In the genomic region with DNA sequence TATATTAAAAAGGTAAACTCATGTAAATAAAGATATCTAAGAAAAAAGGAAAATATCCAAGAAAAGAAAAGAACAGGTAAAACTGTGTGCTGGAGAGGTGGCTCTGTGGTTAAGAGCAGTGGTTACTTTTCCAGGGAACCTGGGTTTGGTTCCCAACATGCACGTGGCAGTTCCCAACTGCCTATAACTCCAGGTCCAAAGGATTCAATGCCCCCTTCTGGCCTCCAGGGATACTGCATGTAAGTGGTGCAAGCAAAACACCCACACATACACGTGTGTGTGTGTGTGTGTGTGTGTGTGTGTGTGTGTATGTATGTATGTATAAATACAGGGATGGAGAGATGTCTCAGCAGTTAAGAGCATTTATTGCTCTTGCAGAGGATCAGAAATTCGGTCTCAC, we compare ENCODE assay signal across 9 mouse cellular contexts. TPM values are rescaled to one million over a fixed set of nuclear protein-coding genes. Genes with fewer than 3 reads are reported as not detected.
DNase-seq lines count a peak whose midpoint lies in the region; ATAC-seq and TF ChIP-seq lines count a peak whose summit lies in the region.
"Had no signal": no experiment of that assay in that cellular context is flagged by ENCODE, and none has a peak within 500 bp of the region (broad histone marks: within the 10 kb centered on the region; RNA-seq: fewer than 3 reads in every experiment).

No protein-coding gene starts in this region.

- H3K4me3 ChIP-seq in intestine, postnatal 0 days (ENCODE audit: low read depth, low read length) = no peak overlapping the region
- H3K4me3 ChIP-seq in intestine, embryonic 16.5 days (ENCODE audit: low read length) = no peak overlapping the region
- H3K4me3 ChIP-seq in C2C12 (ENCODE audit: insufficient read depth, poor library complexity, severe bottlenecking) (no peak overlapping the region), ES-E14 (ENCODE audit: insufficient read depth in 1 of 2, low read depth in 1 of 2, low read length in 2 of 2, poor library complexity in 1 of 2, severe bottlenecking in 1 of 2) (no peak overlapping the region)
- no peak overlapping the region for H3K4me3 ChIP-seq in lung, postnatal 0 days (ENCODE audit: low read depth, low read length)
- H3K4me3 ChIP-seq: myocyte had no signal

- peak; percentile 69 for DNase-seq in ES-E14 (ENCODE audit: low read depth, low spot score)
- peak; percentile 59 for DNase-seq in embryo, embryonic 11 days
- peak; percentile 55 for DNase-seq in lung, postnatal 0 days (ENCODE audit: low spot score)
- no peak for DNase-seq in frontal cortex, postnatal 25 days (ENCODE audit: low spot score in 2 of 2)

- in situ Hi-C loops in ES-E14 (cut with MboI; ENCODE audit: low sequenced_read_pairs in 2 of 2, unreplicated experiment in 2 of 2) = no loop called here

- H3K27me3 ChIP-seq in intestine, postnatal 0 days (replicated peaks; ENCODE audit: control insufficient read depth, insufficient read depth, low read length) = no peaks in the 10 kb centered on the region
- H3K27me3 ChIP-seq in intestine, embryonic 16.5 days (replicated peaks; ENCODE audit: control insufficient read depth, insufficient read depth, low read length) = 0 out of 2 replicates have a peak, but pooled peaks cover 3% of the 10 kb centered on the region
- H3K27me3 ChIP-seq in C2C12 (ENCODE audit: control insufficient read depth, insufficient read depth, insufficient read length) = peaks cover 3% of the 10 kb centered on the region
- H3K27me3 ChIP-seq in lung, postnatal 0 days (replicated peaks; ENCODE audit: insufficient read depth, low read length) = no peaks in the 10 kb centered on the region

- no peak; the same call in 1 of the 2 replicates for ATAC-seq in intestine, postnatal 0 days
- no peak for ATAC-seq in intestine, embryonic 16.5 days
- peak; percentile 35; the same call in 1 of the 2 replicates for ATAC-seq in lung, postnatal 0 days

- no peaks in the 10 kb centered on the region for H3K79me3 ChIP-seq in C2C12 (ENCODE audit: low read depth)

- TF ChIP-seq CTCF in intestine, postnatal 0 days (IDR thresholded peaks at IDR 0.05; ENCODE audit: low read depth) = peak; percentile 82
- TF ChIP-seq CTCF in C2C12 (IDR thresholded peaks at IDR 0.05; ENCODE audit: control insufficient read depth, insufficient read depth, insufficient read length) = peak; percentile 58
- peak; percentile 80 for TF ChIP-seq CTCF in lung, postnatal 0 days (IDR thresholded peaks at IDR 0.05)

- no peak overlapping the region for H3K4me2 ChIP-seq in intestine, postnatal 0 days (replicated peaks; ENCODE audit: low read depth)
- H3K4me2 ChIP-seq in intestine, embryonic 16.5 days (ENCODE audit: low read depth, low read length) = no peak overlapping the region
- H3K4me2 ChIP-seq in lung, postnatal 0 days (replicated peaks; ENCODE audit: low read depth, low read length) = no peak overlapping the region

- no peak for TF ChIP-seq EP300 in lung, postnatal 0 days (IDR thresholded peaks at IDR 0.05)

- no peaks in the 10 kb centered on the region for H3K36me3 ChIP-seq in intestine, postnatal 0 days (ENCODE audit: control insufficient read depth, insufficient read depth)
- H3K36me3 ChIP-seq in intestine, embryonic 16.5 days (ENCODE audit: control insufficient read depth, insufficient read depth, low read length) = no peaks in the 10 kb centered on the region
- H3K36me3 ChIP-seq in C2C12 (ENCODE audit: control insufficient read depth, insufficient read depth) = no peaks in the 10 kb centered on the region
- no peaks in the 10 kb centered on the region for H3K36me3 ChIP-seq in ES-E14 (ENCODE audit: control insufficient read depth, insufficient read depth, low read length, poor library complexity, severe bottlenecking)
- H3K36me3 ChIP-seq in lung, postnatal 0 days (ENCODE audit: insufficient read depth, low read length) = no peaks in the 10 kb centered on the region

- H3K27ac ChIP-seq in intestine, postnatal 0 days (ENCODE audit: low read depth, low read length) = no peak overlapping the region
- no peak overlapping the region for H3K27ac ChIP-seq in intestine, embryonic 16.5 days (ENCODE audit: low read length)
- H3K27ac ChIP-seq in ES-E14 (ENCODE audit: insufficient read depth, low read depth, low read length, poor library complexity, severe bottlenecking) = no peak overlapping the region
- no peak overlapping the region for H3K27ac ChIP-seq in lung, postnatal 0 days (ENCODE audit: low read length)

- H3K9me3 ChIP-seq in intestine, postnatal 0 days (ENCODE audit: control insufficient read depth) = no peaks in the 10 kb centered on the region
- H3K9me3 ChIP-seq in intestine, embryonic 16.5 days (ENCODE audit: control insufficient read depth, low read length) = no peaks in the 10 kb centered on the region
- H3K9me3 ChIP-seq in ES-E14 (ENCODE audit: control insufficient read depth, insufficient read depth, low read depth, low read length) = no peaks in the 10 kb centered on the region
- H3K9me3 ChIP-seq in lung, postnatal 0 days (ENCODE audit: low read length) = no peaks in the 10 kb centered on the region

- H3K79me2 ChIP-seq in C2C12 (ENCODE audit: control insufficient read depth, insufficient read depth) = no peaks in the 10 kb centered on the region

- no peak overlapping the region for H3K9ac ChIP-seq in intestine, postnatal 0 days (ENCODE audit: low read depth, low read length)
- no peak overlapping the region for H3K9ac ChIP-seq in intestine, embryonic 16.5 days (ENCODE audit: low read depth, low read length)
- H3K9ac ChIP-seq in ES-E14 (ENCODE audit: insufficient read depth, low read depth, low read length, poor library complexity, severe bottlenecking) = no peak overlapping the region
- H3K9ac ChIP-seq in lung, postnatal 0 days (replicated peaks; ENCODE audit: low read depth) = no peak overlapping the region

- no peaks in the 10 kb centered on the region for H3K4me1 ChIP-seq in intestine, postnatal 0 days (replicated peaks; ENCODE audit: control insufficient read depth, insufficient read depth, low read length)
- H3K4me1 ChIP-seq in intestine, embryonic 16.5 days (ENCODE audit: control insufficient read depth, insufficient read depth, low read length) = no peaks in the 10 kb centered on the region
- H3K4me1 ChIP-seq in ES-E14 (ENCODE audit: control insufficient read depth in 2 of 2, insufficient read depth in 2 of 2, low read length in 2 of 2, poor library complexity in 1 of 2) = peaks cover 0 to 4% of the 10 kb centered on the region in 2 experiments; a peak in 1 of 4 replicates
- no peaks in the 10 kb centered on the region for H3K4me1 ChIP-seq in lung, postnatal 0 days (ENCODE audit: insufficient read depth, low read depth, low read length)

- H3ac ChIP-seq in C2C12 (ENCODE audit: control insufficient read depth, insufficient read length, low read depth) = no peak overlapping the region

- 20% methylated on average over 3 of the region's 3 CpGs for WGBS in intestine, postnatal 0 days
- WGBS in intestine, embryonic 16.5 days = 32% methylated on average over 3 of the region's 3 CpGs
- WGBS in lung, postnatal 0 days = 21% methylated on average over 3 of the region's 3 CpGs

TF ChIP-seq in C2C12, 6 proteins besides CTCF, POLR2A, EP300 and RAD21:
- TF ChIP-seq MYOD1 (IDR thresholded peaks at IDR 0.05; ENCODE audit: control insufficient read depth, insufficient read length, low read depth) (no peak), USF1 (IDR thresholded peaks at IDR 0.05; ENCODE audit: low read depth) (peak; percentile 2), CEBPB (IDR thresholded peaks at IDR 0.05; ENCODE audit: low read depth) (no peak), MYOG (IDR thresholded peaks at IDR 0.05; ENCODE audit: control insufficient read depth, extremely low read depth, insufficient read length) (no peak), FOSL1 (IDR thresholded peaks at IDR 0.05; ENCODE audit: insufficient read depth, low read length, poor library complexity, severe bottlenecking) (no peak), MAX (IDR thresholded peaks at IDR 0.05) (peak; percentile 79)

TF ChIP-seq in ES-E14, 5 proteins besides CTCF, POLR2A, EP300 and RAD21:
- TF ChIP-seq CHD2 (IDR thresholded peaks at IDR 0.05; ENCODE audit: low read depth, low read length) = no peak
- TF ChIP-seq MAFK (IDR thresholded peaks at IDR 0.05; ENCODE audit: insufficient read depth, low read depth, low read length) = no peak
- TF ChIP-seq HCFC1 (IDR thresholded peaks at IDR 0.05; ENCODE audit: borderline replicate concordance, insufficient read depth, low read length) = no peak
- TF ChIP-seq ZNF384 (IDR thresholded peaks at IDR 0.05; ENCODE audit: low read depth, low read length) = no peak
- TF ChIP-seq ZC3H11A (IDR thresholded peaks at IDR 0.05; ENCODE audit: borderline replicate concordance, low read depth, low read length) = no peak

RNA-seq across cellular contexts. Expression of gene Sgk2, which starts 12.6 kb away (rescaled TPM):
- polyA plus RNA-seq in intestine, postnatal 0 days (2015; fragmentation: Nextera tagmentation; extraction: Ambion mirVana) = 5.2 and 5.4 TPM in 2 replicates
- 1.2 and 2.1 TPM in 2 replicates for polyA plus RNA-seq in intestine, embryonic 16.5 days (2015; fragmentation: Nextera tagmentation; extraction: Ambion mirVana)
- polyA plus RNA-seq in C2C12 (2012; fragmentation: generic; extraction: Trizol) = 0.07 TPM
- total RNA-seq in ES-E14 (2012; rRNA removed) = 1.8 and 3.0 TPM in 2 replicates
- 0.05 and 0.08 TPM in 2 replicates for polyA plus RNA-seq in lung, postnatal 0 days (2015; fragmentation: Nextera tagmentation; extraction: Ambion mirVana)
- polyA plus RNA-seq: heart, embryonic 14.5 days; myocyte had no signal

RNA-seq across cellular contexts. Expression of gene Ift52, which starts 17.4 kb away (rescaled TPM):
- polyA plus RNA-seq in intestine, postnatal 0 days (2015; fragmentation: Nextera tagmentation; extraction: Ambion mirVana) = 30.0 and 36.4 TPM in 2 replicates
- 44.0 and 48.1 TPM in 2 replicates for polyA plus RNA-seq in intestine, embryonic 16.5 days (2015; fragmentation: Nextera tagmentation; extraction: Ambion mirVana)
- polyA plus RNA-seq in C2C12 (2012; fragmentation: generic; extraction: Trizol) = 17.6 TPM
- total RNA-seq in ES-E14 (2012; rRNA removed) = 15.5 and 17.2 TPM in 2 replicates
- 32.0 and 38.2 TPM in 2 replicates for polyA plus RNA-seq in lung, postnatal 0 days (2015; fragmentation: Nextera tagmentation; extraction: Ambion mirVana)

RNA-seq across cellular contexts. Expression of gene Mybl2, which starts 54.7 kb away (rescaled TPM):
- 4.4 and 5.1 TPM in 2 replicates for polyA plus RNA-seq in intestine, postnatal 0 days (2015; fragmentation: Nextera tagmentation; extraction: Ambion mirVana)
- polyA plus RNA-seq in intestine, embryonic 16.5 days (2015; fragmentation: Nextera tagmentation; extraction: Ambion mirVana) = 18.0 and 19.0 TPM in 2 replicates
- polyA plus RNA-seq in C2C12 (2012; fragmentation: generic; extraction: Trizol) = 37.8 TPM
- total RNA-seq in ES-E14 (2012; rRNA removed) = 281 and 391 TPM in 2 replicates
- 1.5 and 1.8 TPM in 2 replicates for polyA plus RNA-seq in lung, postnatal 0 days (2015; fragmentation: Nextera tagmentation; extraction: Ambion mirVana)

RNA-seq across cellular contexts. Expression of gene L3mbtl1, which starts 56.5 kb away (rescaled TPM):
- polyA plus RNA-seq in intestine, postnatal 0 days (2015; fragmentation: Nextera tagmentation; extraction: Ambion mirVana) = 0.04 and 0.25 TPM in 2 replicates
- 0.09 TPM in 2 replicates for polyA plus RNA-seq in intestine, embryonic 16.5 days (2015; fragmentation: Nextera tagmentation; extraction: Ambion mirVana)
- polyA plus RNA-seq in C2C12 (2012; fragmentation: generic; extraction: Trizol) = 0.01 TPM
- total RNA-seq in ES-E14 (2012; rRNA removed) = 1.1 and 2.4 TPM in 2 replicates
- not detected in 2 replicates for polyA plus RNA-seq in lung, postnatal 0 days (2015; fragmentation: Nextera tagmentation; extraction: Ambion mirVana)
- polyA plus RNA-seq: myocyte had no signal

Comparison
In these comparisons a context has a peak if more than half of its experiments do, and no peak if none do; other contexts are left out.
1. DNase-seq: peak in ES-E14 (single experiment), embryo, embryonic 11 days (single experiment) and lung, postnatal 0 days (single experiment); none in frontal cortex, postnatal 25 days (0 of 2).
2. Peak in every context shown above with its lines, with median percentiles within 50 percentile points of each other: CTCF ChIP-seq.